Mouse (Mus musculus): Measurements from ENCODE around the gene Pgf. TPM values are rescaled to one million over a fixed set of nuclear protein-coding genes. Genes with fewer than 3 reads are reported as not detected.

The Pgf gene
- polyA plus RNA-seq, 2 experiments, result 10.3 to 14.6 TPM

DNA sequence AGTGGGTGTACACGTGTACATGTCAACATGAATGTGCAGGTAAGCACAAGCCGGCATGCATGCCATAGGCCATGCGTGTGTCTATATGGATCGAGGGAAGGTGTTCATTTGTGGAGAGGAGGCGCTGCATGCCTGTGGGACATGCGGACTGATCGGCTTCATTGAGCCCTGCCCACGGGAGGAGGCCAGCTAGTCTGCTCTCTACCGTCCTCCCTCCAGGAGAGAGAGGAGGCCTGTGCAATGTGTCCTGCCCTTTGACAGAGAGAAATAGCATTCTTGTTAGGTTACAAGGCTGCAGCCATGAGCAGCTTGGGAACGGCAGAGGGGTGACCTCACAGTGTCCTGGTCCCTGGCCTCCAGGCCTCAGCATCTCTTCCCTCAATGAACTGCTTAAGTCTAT, 18.6 kb upstream of the Pgf start:
- Histone ChIP-seq H3K27me3 (ENCODE audit: control insufficient read depth, insufficient read depth, low read length) (no peaks in the 10 kb centered on the region), H3K9ac (ENCODE audit: low read depth, low read length, severe bottlenecking) (no peak overlapping the region), H3K4me3 (replicated peaks; ENCODE audit: low read length) (no peak overlapping the region), H3K9me3 (ENCODE audit: control insufficient read depth, low read length) (no peaks in the 10 kb centered on the region), H3K4me1 (ENCODE audit: control insufficient read depth, insufficient read depth, low read length) (peaks cover 40% of the 10 kb centered on the region), H3K27ac (replicated peaks; ENCODE audit: low read depth, low read length) (no peak overlapping the region), H3K36me3 (ENCODE audit: control insufficient read depth, insufficient read depth, low read length) (no peaks in the 10 kb centered on the region), H3K4me2 (replicated peaks; ENCODE audit: low read depth, low read length, severe bottlenecking) (no peak overlapping the region)
- WGBS, result 80% methylated on average over 10 of the region's 10 CpGs
- TF ChIP-seq POLR2A (IDR thresholded peaks at IDR 0.05; ENCODE audit: borderline replicate concordance, extremely low read depth, insufficient read depth, insufficient read length), result no peak
- DNase-seq (ENCODE audit: low spot score), result no peak
- no peak for ATAC-seq (ENCODE audit: low FRiP score, low read depth)

DNA sequence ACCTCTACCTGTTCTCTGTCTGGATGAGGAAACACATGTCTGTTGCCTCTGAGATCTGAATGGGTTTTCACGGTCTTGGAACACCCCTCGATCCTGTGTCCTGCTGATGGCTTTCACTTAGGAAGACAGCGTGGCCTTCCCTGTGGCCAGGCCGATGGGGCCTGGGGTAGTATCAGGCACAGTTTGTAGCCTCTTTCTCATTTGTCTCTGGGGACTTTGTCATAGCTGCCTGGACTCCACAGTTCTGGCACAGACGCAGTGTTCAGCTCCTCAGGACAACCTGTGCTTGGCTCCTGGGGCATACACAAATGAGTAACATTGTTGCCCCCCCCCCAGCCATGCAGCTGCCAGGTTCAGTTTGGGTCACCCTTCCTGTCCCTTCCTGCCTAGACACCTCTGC, 17.5 kb upstream of the Pgf start:
- no peak overlapping the region for H3K9ac ChIP-seq (ENCODE audit: low read depth, low read length, severe bottlenecking)

DNA sequence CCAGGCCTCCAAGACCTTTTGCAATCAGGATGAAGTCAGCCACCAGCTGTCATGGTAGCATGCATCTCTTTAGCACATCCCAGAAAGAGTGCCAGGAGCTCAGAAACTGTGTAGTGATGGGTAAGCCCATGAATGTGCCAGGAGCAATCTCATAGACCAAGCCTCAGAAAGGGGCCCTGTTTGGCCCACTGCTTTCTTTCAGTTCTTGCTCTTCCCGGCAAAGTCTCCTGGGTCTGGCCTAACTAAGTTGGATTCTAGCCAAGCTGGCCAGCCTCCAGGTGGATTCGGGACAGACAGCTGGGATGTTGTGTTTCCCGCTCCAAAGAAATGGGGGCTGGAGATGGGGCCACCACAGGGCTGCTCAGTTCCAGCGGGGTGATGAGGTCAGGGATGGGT, 17.0 kb upstream of the Pgf start:
- no peak overlapping the region for H3K4me3 ChIP-seq (replicated peaks; ENCODE audit: low read length)
- no peaks in the 10 kb centered on the region for H3K27me3 ChIP-seq (ENCODE audit: control insufficient read depth, insufficient read depth, low read length)
- no peaks in the 10 kb centered on the region for H3K36me3 ChIP-seq (ENCODE audit: control insufficient read depth, insufficient read depth, low read length)
- no peak for TF ChIP-seq POLR2A (IDR thresholded peaks at IDR 0.05; ENCODE audit: borderline replicate concordance, extremely low read depth, insufficient read depth, insufficient read length)
- WGBS, result 23% methylated on average over 4 of the region's 4 CpGs
- no peaks in the 10 kb centered on the region for H3K9me3 ChIP-seq (ENCODE audit: control insufficient read depth, low read length)
- H3K4me1 ChIP-seq (ENCODE audit: control insufficient read depth, insufficient read depth, low read length), result peaks cover 33% of the 10 kb centered on the region
- H3K9ac ChIP-seq (ENCODE audit: low read depth, low read length, severe bottlenecking), result no peak overlapping the region
- H3K4me2 ChIP-seq (replicated peaks; ENCODE audit: low read depth, low read length, severe bottlenecking), result no peak overlapping the region
- DNase-seq (ENCODE audit: low spot score) (peak; percentile 71), ATAC-seq (ENCODE audit: low FRiP score, low read depth) (peak; percentile 24; the same call in 1 of the 2 replicates)
- H3K27ac ChIP-seq (replicated peaks; ENCODE audit: low read depth, low read length), result 0 out of 2 replicates have a peak overlapping the region, but pooled peaks have one; percentile 9

More for the DNA sequence above, 17.5 kb upstream of the Pgf start:
- H3K27ac ChIP-seq (replicated peaks; ENCODE audit: low read depth, low read length), result no peak overlapping the region
- H3K4me1 ChIP-seq (ENCODE audit: control insufficient read depth, insufficient read depth, low read length), result peaks cover 33% of the 10 kb centered on the region
- no peak for TF ChIP-seq POLR2A (IDR thresholded peaks at IDR 0.05; ENCODE audit: borderline replicate concordance, extremely low read depth, insufficient read depth, insufficient read length)
- no peak for ATAC-seq (ENCODE audit: low FRiP score, low read depth)
- 72% methylated on average over 5 of the region's 5 CpGs for WGBS
- H3K4me3 ChIP-seq (replicated peaks; ENCODE audit: low read length), result no peak overlapping the region
- DNase-seq (ENCODE audit: low spot score), result no peak
- H3K36me3 ChIP-seq (ENCODE audit: control insufficient read depth, insufficient read depth, low read length), result no peaks in the 10 kb centered on the region
- H3K9me3 ChIP-seq (ENCODE audit: control insufficient read depth, low read length), result no peaks in the 10 kb centered on the region
- H3K27me3 ChIP-seq (ENCODE audit: control insufficient read depth, insufficient read depth, low read length), result no peaks in the 10 kb centered on the region
- no peak overlapping the region for H3K4me2 ChIP-seq (replicated peaks; ENCODE audit: low read depth, low read length, severe bottlenecking)

DNA sequence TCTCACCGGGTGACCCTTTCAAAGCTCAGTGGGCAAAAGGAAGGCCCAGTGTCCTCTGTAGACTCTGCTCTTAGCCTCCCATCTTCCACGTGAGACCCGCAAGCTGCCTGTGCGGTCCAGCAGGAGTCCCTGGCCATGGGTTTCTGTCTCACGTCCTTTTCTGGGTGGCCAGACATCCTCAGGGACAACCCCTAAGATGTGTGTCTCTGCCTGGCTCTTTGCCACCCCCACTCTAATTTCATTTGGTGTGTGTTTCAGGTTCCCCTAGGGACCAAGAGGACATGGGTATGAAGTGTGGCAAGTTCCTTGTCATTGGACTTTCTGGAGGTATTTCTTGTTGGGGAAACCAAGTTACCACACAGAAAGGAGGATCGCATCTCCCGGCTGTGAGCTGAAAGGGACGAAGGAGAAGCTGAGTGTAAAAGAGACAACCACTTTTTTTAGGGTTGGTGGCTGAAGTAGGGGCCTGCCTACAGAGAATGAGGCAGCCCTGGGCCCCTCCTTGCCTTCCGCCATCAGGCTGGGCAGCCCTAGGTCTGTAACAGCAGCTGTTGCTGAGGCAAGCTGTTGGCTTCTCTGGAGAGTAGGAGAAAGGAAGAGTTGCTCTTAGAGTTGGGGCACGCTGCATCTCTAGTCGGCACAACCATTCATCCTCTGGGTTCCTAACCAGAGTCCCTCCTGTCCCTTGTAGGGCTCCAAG, 16.5 kb upstream of the Pgf start:
- Histone ChIP-seq H3K36me3 (ENCODE audit: control insufficient read depth, insufficient read depth, low read length) (no peaks in the 10 kb centered on the region), H3K9ac (ENCODE audit: low read depth, low read length, severe bottlenecking) (no peak overlapping the region), H3K27me3 (ENCODE audit: control insufficient read depth, insufficient read depth, low read length) (no peaks in the 10 kb centered on the region), H3K27ac (replicated peaks; ENCODE audit: low read depth, low read length) (0 out of 2 replicates have a peak overlapping the region, but pooled peaks have one; percentile 9), H3K4me3 (replicated peaks; ENCODE audit: low read length) (no peak overlapping the region), H3K4me1 (ENCODE audit: control insufficient read depth, insufficient read depth, low read length) (peaks cover 33% of the 10 kb centered on the region), H3K4me2 (replicated peaks; ENCODE audit: low read depth, low read length, severe bottlenecking) (no peak overlapping the region), H3K9me3 (ENCODE audit: control insufficient read depth, low read length) (no peaks in the 10 kb centered on the region)
- ATAC-seq (ENCODE audit: low FRiP score, low read depth), result no peak
- 83% methylated on average over 11 of the region's 11 CpGs for WGBS
- DNase-seq (ENCODE audit: low spot score), result no peak
- TF ChIP-seq POLR2A (IDR thresholded peaks at IDR 0.05; ENCODE audit: borderline replicate concordance, extremely low read depth, insufficient read depth, insufficient read length), result no peak

DNA sequence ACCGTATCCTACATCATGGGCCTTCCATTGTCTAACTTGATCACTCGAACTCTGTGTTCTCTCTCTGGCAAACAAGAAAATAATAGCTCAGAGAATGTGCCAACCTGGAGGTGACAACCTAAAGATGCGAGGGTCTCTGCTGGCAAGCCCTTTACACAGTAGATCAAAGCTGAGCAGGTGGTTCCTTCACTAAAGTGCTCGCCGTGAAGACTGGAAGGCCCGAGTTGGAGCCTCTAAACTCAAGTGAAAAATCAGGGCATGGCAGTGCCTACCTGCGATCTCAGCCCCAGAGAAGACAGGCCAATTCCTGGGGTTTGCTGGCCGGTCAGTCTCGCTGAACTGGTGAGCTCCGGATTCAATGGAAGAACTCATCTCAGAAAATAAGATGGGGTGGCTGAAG, 15.6 kb upstream of the Pgf start:
- no peaks in the 10 kb centered on the region for H3K27me3 ChIP-seq (ENCODE audit: control insufficient read depth, insufficient read depth, low read length)
- H3K36me3 ChIP-seq (ENCODE audit: control insufficient read depth, insufficient read depth, low read length), result no peaks in the 10 kb centered on the region
- WGBS, result 80% methylated on average over 10 of the region's 10 CpGs
- H3K4me1 ChIP-seq (ENCODE audit: control insufficient read depth, insufficient read depth, low read length), result peaks cover 30% of the 10 kb centered on the region
- H3K27ac ChIP-seq (replicated peaks; ENCODE audit: low read depth, low read length), result no peak overlapping the region
- TF ChIP-seq POLR2A (IDR thresholded peaks at IDR 0.05; ENCODE audit: borderline replicate concordance, extremely low read depth, insufficient read depth, insufficient read length), result no peak
- DNase-seq (ENCODE audit: low spot score), result no peak
- no peak overlapping the region for H3K4me2 ChIP-seq (replicated peaks; ENCODE audit: low read depth, low read length, severe bottlenecking)
- H3K9ac ChIP-seq (ENCODE audit: low read depth, low read length, severe bottlenecking), result no peak overlapping the region
- no peak overlapping the region for H3K4me3 ChIP-seq (replicated peaks; ENCODE audit: low read length)
- ATAC-seq (ENCODE audit: low FRiP score, low read depth), result no peak
- no peaks in the 10 kb centered on the region for H3K9me3 ChIP-seq (ENCODE audit: control insufficient read depth, low read length)
